Mouse (Mus musculus): ENCODE measurements at regions not wholly inside any gene's neighbourhood (a gene's known extent, or its start where the extent isn't known, plus 50 kb on each side); places are given as distances from the start of the nearest gene placed in this dataset.

DNA sequence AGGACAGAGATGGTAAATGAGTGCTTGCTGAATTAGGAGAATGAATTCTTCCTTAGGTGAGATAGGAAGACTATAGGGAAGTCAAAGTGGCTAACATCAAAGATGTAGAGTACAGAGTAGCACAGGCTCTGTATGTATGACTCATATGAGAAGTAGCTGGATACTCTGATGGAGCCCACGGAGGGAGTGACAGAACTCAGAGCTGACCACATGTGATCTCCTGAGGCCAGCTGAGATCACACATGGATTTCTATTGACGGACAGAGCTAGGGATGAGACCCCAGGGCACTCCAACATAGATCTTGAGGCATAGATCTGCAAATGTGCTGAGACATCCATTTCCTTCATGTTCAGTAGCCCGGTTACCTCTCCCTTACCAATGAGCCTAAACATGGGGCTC is 66.0 kb downstream of the Cops8 start:
- no peak for DNase-seq
- Histone ChIP-seq H3K27ac (no peak overlapping the region), H3K4me3 (no peak overlapping the region)
- intact Hi-C loops (cut with DNase I): no loop called here
- TF ChIP-seq CTCF (IDR thresholded peaks at IDR 0.05): no peak

DNA sequence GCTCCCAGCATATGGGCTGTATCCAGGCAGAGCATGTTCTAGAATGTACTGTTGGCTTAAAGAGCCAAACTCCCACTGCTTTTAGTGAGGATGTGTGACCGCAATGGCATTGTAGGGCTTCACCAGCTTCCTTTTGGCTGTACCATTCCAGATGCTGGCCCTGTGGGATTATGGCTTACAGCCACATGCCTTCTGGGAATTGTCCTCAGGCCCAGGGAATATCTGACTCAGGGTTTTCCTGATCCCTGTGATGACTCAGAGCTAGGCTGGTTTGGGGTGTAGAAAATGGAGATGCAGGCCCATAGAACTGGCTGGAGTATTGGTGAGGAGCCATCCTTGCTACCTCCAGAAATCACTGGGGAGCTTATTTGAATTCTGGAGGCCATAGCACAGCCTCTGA is 66.5 kb downstream of the Cops8 start:
- no peak overlapping the region for H3K4me3 ChIP-seq

DNA sequence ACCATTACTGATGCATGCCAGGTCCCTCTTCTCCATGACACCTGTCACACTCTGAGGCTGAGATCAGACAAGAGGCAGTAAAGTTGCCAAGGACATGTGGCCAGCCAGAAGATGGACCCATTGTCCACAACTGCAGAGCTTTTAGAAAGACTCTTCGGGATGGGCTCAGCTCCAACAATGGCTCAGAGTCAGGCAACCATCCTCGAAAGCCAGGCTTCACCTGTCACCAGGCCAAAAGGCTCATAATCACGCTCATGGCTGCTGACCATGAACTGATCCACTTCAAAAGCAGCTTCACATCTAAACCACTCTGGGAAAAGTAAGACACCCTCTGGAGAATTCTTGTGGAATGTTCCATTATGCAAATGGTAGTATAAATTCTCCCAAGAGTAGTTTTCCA is 67.6 kb downstream of the Cops8 start:
- intact Hi-C loops (cut with DNase I): no loop called here
- no peak for TF ChIP-seq CTCF (IDR thresholded peaks at IDR 0.05)
- Histone ChIP-seq H3K4me3 (no peak overlapping the region), H3K27ac (no peak overlapping the region)
- peak; percentile 48 for DNase-seq

More for the DNA sequence above, 66.5 kb downstream of the Cops8 start:
- no peak for DNase-seq
- H3K27ac ChIP-seq: no peak overlapping the region
- TF ChIP-seq CTCF (IDR thresholded peaks at IDR 0.05): no peak
- intact Hi-C loops (cut with DNase I): no loop called here

- intact Hi-C loops (cut with DNase I): no loop called here
- Histone ChIP-seq H3K27ac (no peak overlapping the region), H3K4me3 (no peak overlapping the region)
- DNase-seq: no peak
- TF ChIP-seq CTCF (IDR thresholded peaks at IDR 0.05): no peak
Measured at GRCm38 (mm10) chr1:90673751-90674150, 71.0 kb downstream of the Cops8 start.

DNA sequence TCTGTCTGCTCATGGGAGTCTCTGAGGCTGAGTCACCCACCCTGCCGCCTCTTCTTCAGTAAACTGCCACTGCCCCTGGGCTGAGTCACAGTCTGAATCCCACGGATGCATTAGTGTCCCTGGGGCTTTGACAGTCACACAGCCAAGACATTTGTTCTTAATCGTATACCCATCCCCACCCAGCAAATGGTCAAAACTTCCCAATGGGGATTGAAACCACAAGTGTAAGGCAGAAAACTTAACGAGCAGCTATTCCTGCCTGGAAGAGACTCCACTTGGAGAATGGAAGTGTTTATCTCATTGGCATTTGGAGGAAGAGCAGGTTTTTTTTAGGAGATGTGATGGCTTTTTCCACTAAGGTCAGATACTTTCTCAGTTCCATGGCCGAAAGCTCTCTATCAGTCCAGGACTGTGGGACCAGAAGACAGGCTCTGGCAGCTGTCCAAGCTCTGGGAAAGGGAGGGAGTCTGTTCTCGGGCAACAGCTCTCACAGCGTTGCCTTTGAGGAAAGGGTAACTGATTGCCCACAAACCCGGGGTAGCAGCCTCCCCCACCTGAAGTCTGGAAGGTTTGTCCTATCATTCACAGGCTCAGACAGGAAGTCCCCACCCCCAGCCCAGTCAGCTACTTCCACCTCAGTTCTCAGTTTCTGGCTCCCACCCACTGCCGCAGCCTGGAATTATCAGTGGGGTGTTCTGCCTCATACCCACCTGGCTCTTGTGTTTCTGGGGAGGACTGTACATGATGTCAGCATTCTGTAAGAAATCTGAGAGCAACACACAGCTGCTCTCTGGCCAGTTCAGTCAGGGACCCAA is 73.6 kb downstream of the Cops8 start:
- TF ChIP-seq CTCF (IDR thresholded peaks at IDR 0.05): no peak
- peak; percentile 75 for DNase-seq
- intact Hi-C loops (cut with DNase I): loop anchor here (5.0 kb wide), 1 partner anchor 46 kb away; no protein-coding TSS in a partner anchor

DNA sequence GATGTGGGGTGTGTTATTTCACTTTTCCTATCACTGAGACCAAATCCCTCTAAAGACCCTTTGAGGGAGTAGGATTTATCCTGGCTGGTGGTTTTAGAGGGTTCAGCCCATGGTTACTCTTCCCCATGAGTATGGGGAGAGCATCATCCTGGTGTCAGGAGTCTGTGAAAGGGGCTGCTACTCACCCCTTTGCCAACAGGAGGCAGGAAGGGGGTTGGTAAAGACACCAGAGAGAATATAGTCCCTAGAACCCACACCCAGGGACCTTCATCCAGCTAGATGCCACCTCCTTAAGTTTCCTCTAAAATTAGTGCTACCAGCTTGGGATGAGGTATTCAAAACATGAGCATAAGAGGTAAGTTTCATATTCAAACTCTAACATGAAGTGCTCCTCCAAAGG is 74.4 kb downstream of the Cops8 start:
- Histone ChIP-seq H3K4me3 (no peak overlapping the region), H3K27ac (peak overlapping the region; percentile 78)
- TF ChIP-seq CTCF (IDR thresholded peaks at IDR 0.05): no peak
- intact Hi-C loops (cut with DNase I): loop anchor here (5.0 kb wide), 1 partner anchor 45 kb away; no protein-coding TSS in a partner anchor
- no peak for DNase-seq

More for the DNA sequence above, 73.6 kb downstream of the Cops8 start:
- Histone ChIP-seq H3K27ac (peak overlapping the region; percentile 78), H3K4me3 (0 out of 2 replicates have a peak overlapping the region, but pooled peaks have one; percentile 19)

- TF ChIP-seq CTCF (IDR thresholded peaks at IDR 0.05): no peak
Measured at GRCm38 (mm10) chr1:90677651-90678201, 74.9 kb downstream of the Cops8 start.

DNA sequence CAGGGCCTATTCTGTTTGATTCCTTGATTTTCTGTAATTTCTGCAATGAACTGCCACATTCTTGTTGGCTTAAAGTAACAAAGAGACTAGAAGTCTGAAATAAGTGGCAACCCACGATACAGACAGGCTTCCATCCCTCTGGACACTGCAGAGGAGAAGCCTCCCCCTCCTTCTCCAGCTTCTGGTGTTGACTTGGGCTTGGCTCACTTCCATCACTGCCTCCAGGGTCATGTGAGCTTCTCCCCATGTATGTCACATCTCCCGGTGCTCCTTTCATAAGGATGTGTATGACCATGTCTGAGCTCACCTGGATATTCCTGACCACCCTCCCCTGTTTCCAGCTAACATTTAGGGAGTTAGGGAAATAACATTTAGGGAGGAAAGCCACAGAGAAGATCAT is 75.6 kb downstream of the Cops8 start:
- Histone ChIP-seq H3K27ac (no peak overlapping the region), H3K4me3 (no peak overlapping the region)
- TF ChIP-seq CTCF (IDR thresholded peaks at IDR 0.05): no peak
- intact Hi-C loops (cut with DNase I): loop anchor here (5.0 kb wide), 1 partner anchor 44 kb away; no protein-coding TSS in a partner anchor
- no peak for DNase-seq

More at GRCm38 (mm10) chr1:90677651-90678201, 74.9 kb downstream of the Cops8 start:
- no peak overlapping the region for H3K4me3 ChIP-seq
- no peak for DNase-seq
- H3K27ac ChIP-seq: peak overlapping the region; percentile 12; the same call in 1 of the 2 replicates
- intact Hi-C loops (cut with DNase I): loop anchor here (5.0 kb wide), 1 partner anchor 45 kb away; no protein-coding TSS in a partner anchor

GRCm38 (mm10) chr1:90688086-90688485 is 85.3 kb downstream of the Cops8 start:
- no peak overlapping the region for H3K27ac ChIP-seq
- DNase-seq: no peak
- H3K4me3 ChIP-seq: no peak overlapping the region
- TF ChIP-seq CTCF (IDR thresholded peaks at IDR 0.05): no peak
- intact Hi-C loops (cut with DNase I): no loop called here

DNA sequence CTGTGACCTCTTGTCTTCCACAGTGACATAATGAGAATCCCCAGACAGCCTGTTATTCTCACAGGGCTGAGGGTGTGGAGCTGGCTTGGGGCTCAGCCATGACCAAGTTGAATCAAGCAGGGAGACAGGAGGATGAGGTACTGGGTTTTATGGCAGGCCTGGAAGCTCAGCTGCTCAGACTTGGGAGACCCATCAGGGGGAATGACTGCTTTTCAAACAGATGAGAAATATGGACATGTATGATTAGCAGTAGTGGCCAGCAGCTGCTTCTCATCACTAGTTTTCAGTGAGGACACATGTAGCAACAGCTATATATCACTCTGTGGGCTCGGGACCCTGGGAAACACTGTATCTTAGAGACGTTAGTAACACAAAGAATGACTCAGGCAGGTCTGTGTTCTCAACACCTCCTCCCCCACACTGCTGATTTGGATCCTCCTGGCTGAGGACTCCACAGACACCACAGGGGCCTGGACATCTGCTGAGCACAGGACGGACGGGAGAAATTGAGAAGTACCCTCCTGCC is 87.9 kb downstream of the Cops8 start:
- DNase-seq: no peak
- intact Hi-C loops (cut with DNase I): no loop called here
- Histone ChIP-seq H3K27ac (peak overlapping the region; percentile 70), H3K4me3 (no peak overlapping the region)
- TF ChIP-seq CTCF (IDR thresholded peaks at IDR 0.05): no peak

DNA sequence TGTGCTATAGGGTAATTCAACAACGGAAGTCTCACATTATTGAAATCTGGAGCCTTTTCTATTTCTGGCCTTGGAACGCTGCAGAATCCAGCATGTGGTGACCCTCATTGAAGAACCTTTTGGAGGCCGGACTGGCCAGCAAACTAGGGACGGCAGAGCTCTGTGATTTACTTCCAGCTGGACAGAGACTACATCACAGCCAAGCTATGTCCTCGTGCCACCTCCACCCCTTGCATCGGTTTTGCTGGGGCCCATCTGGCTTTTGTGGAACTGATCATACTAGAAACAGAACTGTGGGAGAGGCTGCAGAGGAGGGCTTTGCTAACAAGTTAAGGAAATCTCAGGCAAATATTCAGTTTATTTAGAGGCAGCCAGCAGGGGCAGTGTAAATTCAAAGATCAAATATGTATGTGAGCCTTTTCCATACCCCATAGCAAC is 88.4 kb downstream of the Cops8 start:
- H3K27ac ChIP-seq: peak overlapping the region; percentile 70
- TF ChIP-seq CTCF (IDR thresholded peaks at IDR 0.05): no peak
- H3K4me3 ChIP-seq: no peak overlapping the region
- intact Hi-C loops (cut with DNase I): no loop called here
- DNase-seq: peak; percentile 39

DNA sequence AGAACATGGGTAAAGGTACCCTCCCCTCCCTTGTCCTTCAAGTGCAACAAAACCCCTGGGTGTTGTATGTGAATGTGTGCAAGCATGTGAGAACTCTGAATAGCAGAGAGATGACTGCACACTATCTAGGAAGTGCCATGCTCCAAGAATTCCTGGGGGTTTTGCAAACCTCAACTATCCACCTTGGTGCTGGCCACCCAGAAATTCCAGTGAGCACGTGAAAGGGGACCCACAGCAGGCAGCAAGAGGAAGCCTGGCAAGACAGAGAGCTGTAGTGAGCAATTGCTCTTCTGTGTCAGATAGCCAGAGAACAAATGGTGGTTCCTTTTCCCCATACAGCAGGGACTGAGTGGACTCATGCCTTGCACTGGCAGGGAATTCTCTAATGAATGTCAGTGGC is 90.1 kb downstream of the Cops8 start:
- Histone ChIP-seq H3K4me3 (no peak overlapping the region), H3K27ac (peak overlapping the region; percentile 24)
- no peak for DNase-seq
- TF ChIP-seq CTCF (IDR thresholded peaks at IDR 0.05): no peak
- intact Hi-C loops (cut with DNase I): no loop called here

DNA sequence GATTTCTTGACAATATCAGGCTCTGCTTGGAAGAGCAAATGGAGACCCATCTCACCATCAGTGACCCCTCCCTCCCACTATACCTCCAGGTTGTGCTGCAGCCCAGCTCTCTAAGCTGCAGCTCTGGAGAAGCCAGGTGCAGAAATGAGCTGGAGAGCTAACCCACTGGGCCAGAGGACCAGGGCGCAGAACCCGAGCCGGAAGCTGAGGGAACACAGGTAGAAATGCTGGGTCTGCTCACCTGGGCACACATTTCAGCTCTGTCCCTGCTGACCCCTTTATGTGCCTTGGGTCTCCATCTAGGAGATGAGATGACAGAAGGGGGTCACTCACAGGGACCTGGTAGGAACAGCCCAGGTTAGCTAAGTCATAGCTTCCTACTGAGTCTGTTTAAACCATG is 92.0 kb downstream of the Cops8 start:
- Histone ChIP-seq H3K27ac (peak overlapping the region; percentile 73), H3K4me3 (no peak overlapping the region)
- intact Hi-C loops (cut with DNase I): no loop called here
- DNase-seq: no peak
- TF ChIP-seq CTCF (IDR thresholded peaks at IDR 0.05): no peak
